Mouse (Mus musculus): ENCODE data around the gene Sec63.

DNA sequence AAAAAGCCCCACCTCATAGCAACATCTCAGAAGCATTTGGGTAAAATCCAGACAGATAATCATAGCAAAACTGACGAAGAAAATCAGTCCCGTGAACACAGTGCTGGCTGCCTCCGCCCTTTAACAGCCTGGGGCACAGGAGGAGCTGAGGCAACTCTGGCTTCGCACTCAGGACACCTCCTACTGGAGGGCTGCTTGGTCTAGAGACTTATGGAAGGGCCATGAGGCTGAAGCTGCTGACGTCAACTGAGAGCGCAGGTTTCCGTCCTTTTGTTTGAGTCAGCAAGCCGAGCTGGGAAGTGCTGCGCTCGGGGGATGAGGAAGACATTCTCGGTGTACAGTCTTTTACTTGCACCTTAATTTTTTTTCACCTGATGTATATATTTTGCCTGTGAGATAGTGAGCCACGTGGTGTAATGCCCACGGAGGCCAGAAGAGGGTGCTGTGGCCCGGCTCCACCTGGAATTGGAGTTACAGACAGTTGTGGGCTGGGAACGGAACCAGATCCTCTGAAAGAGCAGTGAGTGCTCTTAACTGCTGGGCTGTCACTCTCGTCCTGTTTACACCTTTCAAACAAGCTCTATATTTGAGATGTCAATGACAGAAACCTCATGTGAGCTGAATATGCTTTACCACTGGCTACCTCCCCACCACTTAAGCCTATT, 80.4 kb downstream of the Sec63 start:
- TF ChIP-seq CTCF (IDR thresholded peaks at IDR 0.05; ENCODE audit: borderline replicate concordance, insufficient read depth, low read depth, low read length) = peak; percentile 45; the same call in 1 of the 2 replicates
- no peak for TF ChIP-seq POLR2A (IDR thresholded peaks at IDR 0.05; ENCODE audit: borderline replicate concordance, insufficient read depth, low read length)

Data from cerebellum, adult 2 months (tissue).